Mouse (Mus musculus): Measurements from ENCODE around the gene Trpm1.

Trpm1 gene

GRCm38 (mm10) chr7:64234310-64234820 is 80.7 kb downstream of the Trpm1 start:
- no peak for DNase-seq (ENCODE audit: low read depth, low spot score)

DNA sequence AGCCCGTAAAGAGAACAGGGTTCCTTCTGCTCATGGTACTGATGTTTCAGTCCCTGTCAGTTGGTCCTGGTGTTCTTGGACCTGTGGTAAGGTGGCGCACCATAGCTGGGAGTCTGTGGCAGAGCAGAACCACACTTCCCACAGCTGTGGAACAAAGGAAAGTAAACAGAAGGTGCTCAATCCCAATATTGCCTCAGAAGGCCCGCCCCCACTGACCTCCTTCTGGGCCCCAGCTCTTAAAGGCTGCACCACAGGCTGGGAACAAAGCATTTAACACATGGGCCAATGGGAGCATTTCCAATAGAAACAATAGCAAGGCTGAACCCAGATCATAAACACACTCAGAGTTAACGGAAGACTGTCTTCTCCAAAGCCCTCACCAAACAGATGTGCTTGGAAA is 82.9 kb downstream of the Trpm1 start:
- no peak for DNase-seq (ENCODE audit: low read depth, low spot score)

- DNase-seq (ENCODE audit: low read depth, low spot score): no peak
Measured at GRCm38 (mm10) chr7:64237747-64238146, 84.1 kb downstream of the Trpm1 start.

DNA sequence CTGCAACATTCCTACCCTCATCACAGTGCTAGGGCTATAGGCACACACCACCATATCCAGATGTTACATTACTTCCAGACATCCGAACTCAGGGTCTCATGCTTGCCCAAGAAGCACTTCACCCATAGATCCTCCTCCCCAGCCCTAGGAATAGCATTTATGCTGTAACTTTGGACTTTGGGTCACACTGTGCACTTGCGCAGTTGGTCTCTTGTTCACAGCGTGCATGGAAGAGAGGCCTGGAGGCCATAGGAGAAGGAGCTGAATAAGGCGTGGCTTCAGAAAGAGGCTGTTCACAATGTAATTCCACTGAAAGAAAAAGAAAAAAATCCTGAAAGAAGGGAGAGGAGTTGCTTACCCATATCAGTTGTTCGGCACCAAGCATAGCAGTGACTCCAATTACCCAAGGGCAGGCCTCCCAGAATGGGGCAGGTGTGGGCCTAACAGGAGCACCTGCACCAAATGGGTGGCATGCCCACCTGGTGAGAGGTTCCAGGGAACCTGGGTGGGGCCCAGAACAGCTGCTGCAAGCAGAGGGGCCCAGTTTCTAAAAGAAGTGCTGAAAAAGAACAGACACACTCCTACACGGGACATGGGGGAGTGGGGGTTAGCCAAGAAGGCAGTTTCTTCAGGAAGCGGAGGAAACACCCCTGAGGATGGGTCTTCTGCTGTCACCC is 84.9 kb downstream of the Trpm1 start:
- DNase-seq (ENCODE audit: low read depth, low spot score): no peak

DNA sequence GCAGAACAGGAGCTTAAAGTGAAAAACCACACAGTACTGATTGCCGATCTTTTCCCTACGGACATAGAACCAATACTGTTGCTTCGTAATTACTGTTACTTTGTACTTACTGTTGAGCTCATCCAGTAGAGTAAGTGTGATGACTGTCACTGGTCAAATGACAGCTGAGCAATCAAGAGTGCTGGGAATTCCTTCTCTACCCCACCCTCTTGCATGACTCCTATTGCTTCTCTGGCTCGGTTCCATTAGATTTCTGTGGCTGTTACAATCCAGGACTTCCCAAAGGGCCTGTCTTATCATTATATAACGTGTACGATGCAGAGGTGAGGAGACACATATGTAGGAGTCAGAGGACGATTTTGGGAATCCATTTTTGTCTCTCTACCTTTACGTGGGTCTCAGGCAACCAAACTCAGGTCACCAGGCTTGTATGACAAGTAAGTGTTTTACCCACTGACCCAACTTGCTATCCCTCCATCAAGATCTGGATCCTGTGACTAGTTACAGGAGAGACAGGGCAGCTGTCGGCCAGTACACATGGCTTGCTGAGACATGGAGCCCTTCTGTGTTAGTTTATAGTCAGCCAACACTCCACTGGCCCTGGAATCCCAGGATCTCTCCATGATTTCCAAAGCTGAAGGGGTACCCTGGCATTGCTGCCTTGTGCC is 85.6 kb downstream of the Trpm1 start:
- no peak for DNase-seq (ENCODE audit: low read depth, low spot score)

- DNase-seq (ENCODE audit: low read depth, low spot score): no peak
Measured at GRCm38 (mm10) chr7:64239806-64240315, 86.2 kb downstream of the Trpm1 start.

GRCm38 (mm10) chr7:64242424-64242823 is 88.8 kb downstream of the Trpm1 start:
- DNase-seq (ENCODE audit: low read depth, low spot score): no peak

- DNase-seq (ENCODE audit: low read depth, low spot score): no peak
Measured at GRCm38 (mm10) chr7:64244371-64244770, 90.7 kb downstream of the Trpm1 start.

DNA sequence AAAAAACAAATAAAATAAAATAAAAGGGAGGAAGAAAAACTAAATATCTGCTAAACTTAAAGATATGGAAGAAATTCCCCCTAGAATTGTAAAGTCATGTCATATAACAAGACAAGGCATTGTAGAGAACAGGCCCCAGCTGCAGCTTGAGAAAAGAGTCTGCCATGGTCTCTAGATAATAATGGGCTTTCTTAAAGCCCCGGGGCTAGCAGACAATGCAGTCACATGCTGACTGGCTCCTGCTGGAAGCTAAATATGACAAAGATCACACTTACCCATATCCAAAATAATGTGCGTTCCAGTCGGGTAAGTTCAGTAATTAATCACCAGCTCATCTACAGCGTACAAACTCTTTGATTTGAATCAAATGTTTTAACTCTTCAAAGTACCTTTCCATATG is 93.1 kb downstream of the Trpm1 start:
- DNase-seq (ENCODE audit: low read depth, low spot score): no peak

DNA sequence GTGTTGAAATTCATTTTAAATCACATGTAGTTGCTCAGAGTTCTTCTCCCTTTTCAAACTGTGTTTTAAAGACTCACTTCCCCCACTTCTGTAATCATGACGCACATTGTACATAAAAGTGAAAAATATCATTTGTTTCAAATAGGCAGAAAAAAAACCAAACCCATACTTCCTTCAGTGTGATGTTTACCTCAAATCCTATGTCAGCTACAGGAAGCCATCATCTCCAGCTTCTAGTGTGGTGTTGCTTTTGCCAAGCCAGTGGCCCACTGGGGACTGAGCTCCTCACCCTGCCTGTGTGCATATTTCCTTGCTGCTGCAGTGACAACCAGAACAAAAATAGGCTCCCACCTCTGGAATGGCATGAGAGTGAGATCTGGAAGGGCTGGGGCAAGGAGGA is 94.7 kb downstream of the Trpm1 start:
- DNase-seq (ENCODE audit: low read depth, low spot score): no peak

DNA sequence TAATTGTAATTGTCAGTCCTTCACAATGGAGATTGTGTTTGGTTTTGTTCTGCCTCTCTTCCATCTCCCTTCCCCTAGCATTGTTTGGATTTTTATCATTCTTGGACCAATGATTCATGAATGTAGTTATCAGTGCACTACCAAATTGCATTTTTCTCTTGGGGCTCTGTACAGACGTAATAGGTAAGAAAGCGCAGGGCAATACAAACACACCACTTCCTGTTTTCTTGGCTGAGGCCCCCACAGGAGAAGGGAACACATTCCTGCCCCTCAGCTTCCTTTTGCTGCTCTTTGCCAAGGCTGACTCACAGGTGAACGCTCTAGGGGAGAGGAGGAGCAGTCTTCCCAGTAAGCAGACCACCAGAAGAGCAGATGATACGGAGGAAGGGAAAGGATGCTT is 96.1 kb downstream of the Trpm1 start:
- DNase-seq (ENCODE audit: low read depth, low spot score): no peak

DNA sequence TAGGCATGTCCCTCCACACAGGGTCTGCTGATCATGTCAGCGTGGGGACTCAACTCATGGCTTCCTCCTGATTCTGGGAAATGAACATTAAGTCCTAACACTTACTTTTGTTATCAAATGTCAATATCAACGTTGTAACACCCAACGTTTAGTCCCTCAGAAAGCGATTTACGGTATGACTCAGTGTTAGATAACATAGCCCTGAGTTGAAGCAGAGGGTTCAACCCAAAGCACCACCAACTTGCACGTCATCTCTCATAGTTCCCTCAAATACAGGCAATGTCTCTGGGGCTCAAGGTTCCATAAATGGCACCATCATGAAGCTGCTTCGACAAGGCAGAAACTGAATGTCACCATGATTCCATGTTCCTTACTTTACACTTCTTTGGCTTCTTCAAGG is 96.8 kb downstream of the Trpm1 start:
- DNase-seq (ENCODE audit: low read depth, low spot score): no peak

DNA sequence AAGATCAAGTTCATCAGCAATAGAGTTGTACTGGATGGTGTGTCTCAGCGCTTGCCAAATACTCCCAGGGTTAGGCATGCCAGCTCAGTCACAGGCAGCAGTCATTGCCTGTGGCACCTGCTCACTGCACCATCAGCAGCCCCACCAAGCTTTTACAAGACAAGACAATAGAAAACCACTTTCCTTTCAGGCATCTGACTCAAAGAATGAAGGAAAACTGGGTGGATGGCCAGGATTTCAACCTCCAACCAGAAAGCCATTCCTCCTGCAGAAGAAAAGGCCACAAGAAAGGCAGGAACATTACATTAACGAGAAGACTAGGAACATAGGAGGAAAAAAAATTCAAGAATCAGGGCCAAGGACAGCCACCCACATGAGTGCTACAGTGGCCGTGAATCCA is 100.1 kb downstream of the Trpm1 start:
- no peak for DNase-seq (ENCODE audit: low read depth, low spot score)

- DNase-seq (ENCODE audit: low read depth, low spot score): no peak
Measured at GRCm38 (mm10) chr7:64265502-64266279, 112.1 kb downstream of the Trpm1 start.

DNA sequence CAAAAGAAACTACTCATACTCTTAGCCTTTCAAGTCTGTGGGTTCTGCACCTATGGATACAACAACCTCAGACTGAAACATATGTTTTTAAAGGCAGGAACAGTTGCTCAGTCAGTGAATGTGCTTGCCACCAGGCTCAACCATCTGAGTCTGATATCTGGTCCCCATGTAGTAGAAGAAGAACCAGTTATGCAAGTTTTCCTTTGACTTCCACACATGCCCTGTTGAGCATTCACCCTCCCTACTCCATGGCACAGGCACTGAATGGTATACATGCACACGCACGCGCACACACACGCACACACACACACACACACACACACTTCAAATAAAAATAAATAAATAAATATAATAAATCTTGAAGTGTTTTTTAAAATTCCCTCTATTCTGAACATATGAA is 113.0 kb downstream of the Trpm1 start:
- DNase-seq (ENCODE audit: low read depth, low spot score): no peak

- DNase-seq (ENCODE audit: low read depth, low spot score): peak; percentile 70
Measured at GRCm38 (mm10) chr7:64271926-64272325, 118.3 kb downstream of the Trpm1 start.

- no peak for DNase-seq (ENCODE audit: low read depth, low spot score)
Measured at GRCm38 (mm10) chr7:64275518-64275917, 121.9 kb downstream of the Trpm1 start.

- no peak for DNase-seq (ENCODE audit: low read depth, low spot score)
Measured at GRCm38 (mm10) chr7:64276921-64277320, 123.3 kb downstream of the Trpm1 start.

- no peak for DNase-seq (ENCODE audit: low read depth, low spot score)
Measured at GRCm38 (mm10) chr7:64278526-64278925, 124.9 kb downstream of the Trpm1 start.

GRCm38 (mm10) chr7:64279548-64279947 is 125.9 kb downstream of the Trpm1 start:
- DNase-seq (ENCODE audit: low read depth, low spot score): no peak

- no peak for DNase-seq (ENCODE audit: low read depth, low spot score)
Measured at GRCm38 (mm10) chr7:64286566-64286965, 132.9 kb downstream of the Trpm1 start.

DNA sequence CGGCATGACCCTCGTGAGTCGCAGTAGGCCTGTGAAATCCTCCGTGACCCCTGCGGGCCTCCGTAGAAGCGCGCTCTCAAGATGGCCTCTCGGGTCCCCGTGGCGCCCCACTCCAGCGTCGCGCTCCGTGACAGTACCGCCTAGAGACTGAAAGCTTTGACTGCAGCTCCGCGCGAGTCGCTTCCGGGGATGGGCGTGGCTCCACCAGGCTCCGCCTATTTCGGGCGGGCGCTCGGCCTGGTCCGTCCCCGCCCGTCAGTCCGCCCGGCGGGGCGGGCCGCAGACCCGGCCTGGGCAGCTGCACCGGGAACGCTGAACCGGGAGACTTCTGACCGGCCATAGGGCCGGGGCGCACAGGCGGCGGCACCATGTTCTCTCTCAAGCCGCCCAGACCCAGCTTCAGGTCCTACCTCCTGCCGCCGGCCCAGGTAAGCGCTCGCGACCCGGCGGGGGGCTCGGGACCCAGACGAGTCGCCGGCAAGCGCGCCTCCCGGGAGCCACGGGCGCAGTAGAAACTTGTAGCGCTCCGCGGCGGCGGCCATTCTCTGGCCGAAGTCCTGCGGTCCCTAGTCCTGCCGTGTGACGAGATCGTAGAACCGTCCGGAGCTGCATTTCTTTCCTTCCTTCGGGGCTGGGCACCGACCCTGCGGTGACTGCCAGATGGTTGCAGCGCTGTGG is 133.9 kb downstream of the Trpm1 start, which contains the start of gene Mtmr10:
Mtmr10 (plus strand) TSS at position 240 of the 678 bp plus-strand sequence.
- peak; percentile 98 for DNase-seq (ENCODE audit: low read depth, low spot score)
